Mouse (Mus musculus) testis, postnatal 14 days (tissue): ENCODE results near the gene Mbnl2.
A peak's percentile ranks its signal among the peaks of the same experiment; 100 is the strongest.

ENCODE experiments used
- DNase-seq: peaks from one replicate; pipeline ENCODE4 v3.0.0; 2021; ENCODE audit warnings: low spot score

The Mbnl2 gene

DNA sequence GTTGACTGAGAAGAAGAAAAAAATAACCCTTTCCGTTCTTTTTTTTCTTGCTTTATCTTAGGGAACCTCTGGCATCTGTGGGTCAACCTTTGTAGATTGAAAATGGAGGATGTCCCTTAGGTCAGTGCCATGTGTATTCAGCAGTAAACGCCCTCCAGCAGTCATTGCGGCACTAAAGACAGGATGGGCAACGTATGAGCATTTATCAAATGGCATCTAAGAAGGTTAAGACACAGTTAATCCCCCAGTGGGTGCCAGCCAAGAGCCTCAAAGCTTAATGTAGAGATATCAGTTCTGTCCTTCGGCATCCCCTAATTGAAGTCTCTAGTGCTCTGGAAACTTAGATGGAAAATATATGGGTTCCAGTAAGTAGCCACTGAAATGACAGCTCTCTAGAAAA is 723 bp upstream of the Mbnl2 start:
- no peak for DNase-seq

DNA sequence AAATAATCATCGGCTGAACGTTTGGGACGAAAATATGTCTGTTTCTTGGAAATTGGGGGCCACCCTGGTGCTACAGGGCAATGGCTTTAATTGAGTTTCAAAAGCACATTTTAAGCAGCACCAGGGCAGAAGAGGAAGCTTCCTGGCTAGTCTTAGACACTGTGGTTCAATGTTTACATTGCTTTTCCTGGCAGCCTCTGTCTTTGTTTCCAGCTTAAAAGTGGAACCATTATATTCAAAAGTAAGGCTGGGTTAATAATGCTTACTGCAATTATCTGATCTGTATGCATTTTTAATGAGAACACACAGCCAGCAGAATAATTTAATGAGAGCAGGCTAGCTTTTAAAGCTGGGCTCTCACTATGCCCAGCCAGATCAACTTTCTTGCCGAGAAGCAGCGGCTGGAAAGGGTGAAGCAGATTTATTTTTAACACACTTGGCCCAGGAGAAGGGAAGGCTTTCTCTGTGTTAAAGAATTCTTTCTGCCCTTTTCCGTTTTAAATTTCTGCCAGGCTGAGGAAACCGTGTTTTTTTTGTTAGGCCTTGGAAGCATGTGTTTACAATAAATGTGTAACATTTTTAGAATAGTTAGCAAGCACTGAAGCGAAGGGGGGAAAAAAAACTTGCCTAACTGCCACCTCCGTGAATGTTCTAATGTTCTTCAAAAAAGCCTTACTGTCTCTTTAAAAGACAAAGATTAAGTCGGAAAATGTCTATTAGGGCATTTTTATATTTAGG is 1.0 kb downstream of the Mbnl2 start:
- DNase-seq = no peak

DNA sequence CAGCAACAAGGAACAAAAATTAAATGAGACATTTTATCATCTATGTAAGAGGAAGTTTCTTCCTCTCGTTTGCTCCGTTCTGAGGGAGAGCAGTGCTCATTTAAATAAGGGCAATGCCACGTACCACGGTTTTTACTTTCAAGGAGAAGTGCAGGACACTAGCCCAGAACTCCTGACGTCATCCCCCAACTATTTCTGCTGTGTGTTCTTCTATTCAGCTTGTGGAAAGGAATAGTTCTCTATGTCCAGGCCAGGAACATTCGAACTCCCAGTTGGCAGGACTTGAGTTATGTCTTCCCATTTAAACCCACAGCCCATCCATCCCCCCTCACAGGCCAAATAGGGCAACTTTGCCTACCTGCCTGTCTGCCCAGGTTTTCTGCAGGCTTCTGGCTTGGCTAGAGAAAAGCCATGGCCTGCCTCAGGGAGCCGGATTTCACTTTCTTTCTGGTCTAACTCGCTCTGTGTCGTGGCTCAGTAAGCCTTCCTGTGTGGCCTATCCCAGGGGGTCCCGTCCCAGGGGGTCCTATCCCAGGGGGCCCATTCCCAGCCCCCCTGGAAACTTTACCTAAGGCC is 1.7 kb downstream of the Mbnl2 start:
- peak; percentile 53 for DNase-seq

DNA sequence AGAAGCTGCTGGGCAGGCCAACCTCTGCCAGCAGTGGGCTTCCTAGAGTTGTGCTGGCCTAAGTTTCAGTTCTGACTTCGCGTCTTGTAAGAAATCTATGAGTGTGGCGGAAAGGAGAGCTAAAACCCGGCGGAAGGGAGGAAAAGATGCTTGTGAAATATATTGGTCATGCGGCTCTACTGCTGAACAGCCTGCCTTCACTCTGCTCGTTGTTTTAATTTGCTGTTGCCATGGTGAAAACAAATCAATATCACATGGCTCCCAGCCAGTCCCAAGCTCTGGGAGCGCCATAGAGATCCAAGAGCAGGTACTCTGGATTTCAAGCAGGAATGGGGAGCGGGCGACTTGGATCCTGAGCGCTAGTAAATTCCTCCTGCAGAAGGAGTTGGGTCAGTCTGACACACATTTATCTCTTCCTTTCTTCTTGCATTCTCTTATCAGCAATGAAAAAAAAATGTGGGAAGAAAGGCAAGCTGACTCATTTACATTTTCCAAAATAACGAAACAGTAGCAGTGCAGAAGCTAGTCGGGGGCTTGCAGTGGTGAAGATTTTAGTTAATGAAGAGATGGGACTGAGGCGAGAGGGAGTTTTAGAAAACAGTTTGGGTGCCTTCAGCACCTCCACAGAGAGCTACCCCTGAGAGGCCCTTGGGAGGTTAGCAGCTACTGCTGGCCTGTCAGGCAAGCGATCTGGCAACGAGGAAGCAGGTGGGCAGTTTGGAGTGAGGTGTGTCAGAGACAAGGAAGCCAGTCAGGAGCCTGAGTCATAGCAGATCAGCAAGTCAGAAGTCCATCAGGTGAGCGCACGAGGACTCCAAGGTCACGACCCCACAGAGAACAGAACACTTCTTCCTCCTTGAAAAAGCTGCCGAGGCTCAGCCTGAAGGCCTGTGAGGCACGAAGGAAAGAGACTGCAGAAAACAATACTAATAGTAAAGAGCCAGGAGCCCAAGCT is 3.1 kb downstream of the Mbnl2 start:
- no peak for DNase-seq

DNA sequence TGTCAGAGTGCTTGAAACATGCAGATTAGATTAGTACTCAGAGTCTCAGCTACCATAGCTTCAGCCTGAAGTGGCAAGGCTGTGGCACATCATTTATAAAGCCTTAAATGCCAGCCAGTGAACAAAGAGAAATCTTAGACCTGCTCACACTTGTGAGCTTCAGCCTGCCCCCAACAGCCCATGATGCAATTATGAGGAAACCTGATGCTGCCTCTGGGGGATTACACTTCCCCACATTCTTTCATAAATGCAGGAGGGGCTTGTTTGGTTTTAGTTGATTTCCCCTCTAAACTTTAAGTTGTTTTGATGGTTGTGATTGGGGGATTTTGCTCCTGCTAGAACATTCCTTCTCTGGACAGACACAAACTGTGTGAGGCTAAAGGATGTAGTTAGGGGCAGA is 4.7 kb downstream of the Mbnl2 start:
- DNase-seq = no peak

DNA sequence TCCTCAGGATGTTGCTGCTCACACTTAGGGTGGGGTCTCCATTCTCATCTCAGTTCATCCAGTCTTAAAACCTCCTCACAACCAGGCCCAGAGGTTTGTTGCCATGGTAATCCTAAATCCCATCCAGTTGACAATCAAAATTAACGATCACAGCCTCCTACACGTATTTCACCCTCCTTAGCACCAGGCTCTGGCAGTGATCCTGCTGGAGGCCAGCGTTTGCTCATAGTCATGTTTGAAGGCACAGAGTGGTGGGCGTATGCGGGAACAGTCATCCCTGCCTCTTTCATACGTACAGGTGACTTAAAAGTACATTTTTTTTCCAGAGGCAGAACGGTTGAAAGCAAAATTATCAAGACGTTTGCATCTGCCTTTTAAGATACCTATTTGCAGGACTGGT is 8.3 kb downstream of the Mbnl2 start:
- DNase-seq = no peak

DNA sequence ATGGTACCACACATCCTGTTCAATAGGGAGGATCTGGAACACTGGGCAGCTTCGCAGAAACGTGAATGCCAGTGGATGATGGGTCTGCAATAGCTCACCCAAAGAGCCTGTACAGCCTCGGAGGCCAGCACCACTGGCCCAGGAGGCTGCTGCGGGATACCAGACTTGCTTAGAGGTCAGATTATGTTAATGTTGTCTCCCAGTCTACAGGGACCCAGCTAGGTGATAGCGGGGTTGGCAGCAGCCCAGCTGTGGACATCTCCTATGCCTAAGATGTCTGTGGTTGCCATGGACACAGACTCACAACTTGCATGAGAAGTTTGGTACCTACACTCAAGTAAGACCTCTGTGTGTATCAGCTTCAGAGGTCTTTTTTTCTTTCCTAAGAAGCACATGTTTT is 9.0 kb downstream of the Mbnl2 start:
- DNase-seq = no peak

DNA sequence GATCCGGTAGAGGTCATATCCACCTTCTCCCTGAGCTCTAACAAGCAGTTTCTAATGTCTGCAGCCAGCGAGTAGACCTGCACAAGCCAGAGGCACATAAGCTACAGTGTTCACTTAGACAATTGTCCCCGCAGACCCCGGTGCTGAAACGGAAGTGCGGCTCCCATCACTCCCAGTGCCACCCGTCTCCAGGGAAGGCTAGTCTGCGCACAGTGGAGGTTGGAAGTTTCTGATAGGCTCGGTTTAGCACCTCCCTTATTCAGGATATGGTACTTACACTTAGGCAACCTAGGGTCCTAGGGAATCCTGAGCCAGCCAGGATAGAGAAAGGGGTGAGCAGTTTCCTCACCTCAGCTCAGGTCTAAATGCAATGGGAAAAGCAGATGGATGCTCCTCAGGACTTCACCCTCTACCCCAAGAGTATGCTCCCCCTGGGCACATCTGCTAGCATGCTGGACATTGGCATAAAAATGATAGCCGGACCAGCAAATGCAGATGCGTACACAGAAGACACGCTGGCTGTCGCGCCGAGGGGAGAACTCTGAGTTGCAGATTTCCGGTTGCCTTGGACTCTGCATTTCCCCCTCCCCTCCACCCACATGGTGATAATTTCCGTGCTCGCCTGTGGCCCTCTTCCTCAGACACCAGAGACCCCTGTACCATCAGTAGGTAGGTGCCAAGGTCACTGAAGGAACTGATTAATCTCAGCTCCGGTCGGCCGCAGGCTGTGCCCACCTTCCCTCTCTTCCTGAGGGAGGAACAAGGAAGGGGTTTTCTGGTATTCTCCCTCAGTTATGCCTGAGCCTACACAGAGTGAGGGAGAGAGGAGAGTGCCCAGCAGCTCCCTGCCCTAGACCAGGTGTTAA is 11.9 kb downstream of the Mbnl2 start:
- no peak for DNase-seq

DNA sequence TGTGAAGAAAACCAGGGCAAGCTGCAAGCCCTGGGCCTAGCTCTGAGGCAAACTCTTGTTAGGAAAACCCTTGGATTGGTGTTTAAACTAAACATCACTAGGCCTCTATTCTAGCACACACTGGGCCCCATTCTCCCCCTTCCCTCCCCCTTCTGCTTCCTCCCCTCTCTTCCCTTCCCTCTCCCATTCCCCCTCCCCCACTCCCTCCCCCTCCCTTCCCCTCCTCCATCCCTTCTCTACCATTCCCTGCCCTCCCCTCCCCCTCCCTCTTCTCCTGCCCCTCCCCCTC is 12.5 kb downstream of the Mbnl2 start:
- no peak for DNase-seq

DNA sequence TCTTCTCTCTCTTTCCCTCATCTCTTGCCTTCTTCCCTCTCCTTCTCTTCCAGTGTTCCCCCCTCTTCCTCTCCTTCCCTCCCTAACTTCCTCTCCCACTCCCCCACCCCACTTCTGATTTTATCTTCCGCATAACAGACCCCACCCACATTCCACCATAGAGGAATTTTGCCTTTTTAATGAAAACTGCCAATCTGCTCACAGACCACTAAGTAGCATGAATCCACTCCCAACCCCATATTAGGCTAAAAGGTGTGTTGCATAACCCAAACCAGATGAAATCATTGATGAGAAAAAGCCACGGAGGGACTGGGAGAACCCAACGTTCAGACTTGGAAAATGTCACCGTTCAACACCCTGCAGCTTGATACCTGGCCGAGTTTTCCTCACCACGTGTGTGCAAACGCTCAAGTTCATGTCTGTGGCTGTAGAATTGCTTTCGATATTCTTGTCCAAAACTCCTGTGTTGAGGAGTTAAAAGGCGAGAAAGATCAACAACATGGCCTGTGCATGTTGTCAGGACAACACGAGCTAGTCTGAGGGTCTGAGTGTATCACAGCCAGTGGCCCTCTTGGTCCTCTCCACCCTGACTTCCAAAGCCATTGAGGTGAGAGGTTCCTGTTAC is 13.0 kb downstream of the Mbnl2 start:
- DNase-seq = no peak

DNA sequence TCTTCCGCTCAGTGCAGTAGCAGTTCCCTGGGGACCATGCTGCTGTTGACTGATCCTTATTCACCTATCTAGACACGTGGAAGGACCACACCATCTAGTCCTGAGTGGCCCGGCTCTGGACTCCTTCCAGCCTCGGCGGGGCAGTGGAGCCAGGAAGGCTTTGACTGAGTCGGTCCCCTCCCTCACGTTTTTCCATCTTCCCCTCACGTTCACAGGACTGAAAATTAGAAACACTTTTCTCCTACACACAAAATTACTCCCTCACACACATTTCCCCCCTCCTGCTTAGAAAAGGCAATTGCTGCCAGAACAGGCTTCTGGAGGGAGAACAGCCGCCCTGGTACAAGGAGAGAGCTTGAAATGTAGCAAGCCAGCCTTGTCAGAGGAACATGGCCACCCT is 13.6 kb downstream of the Mbnl2 start:
- DNase-seq = peak; percentile 43

DNA sequence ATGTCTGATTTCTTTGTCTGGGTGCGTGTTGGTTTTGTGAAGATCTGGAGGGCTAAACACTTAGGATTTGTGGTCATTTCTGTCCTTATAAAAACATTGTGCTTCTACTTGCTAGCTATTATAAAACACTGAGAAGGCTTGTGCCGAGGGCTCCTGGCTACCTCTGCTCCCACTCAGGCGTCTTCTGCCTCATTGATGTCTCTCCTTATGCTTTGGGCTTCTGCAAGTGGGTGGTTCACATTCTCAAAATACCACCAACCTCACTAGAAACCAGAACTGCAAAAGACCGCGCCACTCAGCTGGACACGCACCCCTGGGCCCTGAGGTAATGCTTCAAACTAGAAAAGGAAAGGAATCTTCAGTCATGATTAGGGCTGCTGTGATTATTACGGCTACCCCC is 14.1 kb downstream of the Mbnl2 start:
- DNase-seq = no peak

DNA sequence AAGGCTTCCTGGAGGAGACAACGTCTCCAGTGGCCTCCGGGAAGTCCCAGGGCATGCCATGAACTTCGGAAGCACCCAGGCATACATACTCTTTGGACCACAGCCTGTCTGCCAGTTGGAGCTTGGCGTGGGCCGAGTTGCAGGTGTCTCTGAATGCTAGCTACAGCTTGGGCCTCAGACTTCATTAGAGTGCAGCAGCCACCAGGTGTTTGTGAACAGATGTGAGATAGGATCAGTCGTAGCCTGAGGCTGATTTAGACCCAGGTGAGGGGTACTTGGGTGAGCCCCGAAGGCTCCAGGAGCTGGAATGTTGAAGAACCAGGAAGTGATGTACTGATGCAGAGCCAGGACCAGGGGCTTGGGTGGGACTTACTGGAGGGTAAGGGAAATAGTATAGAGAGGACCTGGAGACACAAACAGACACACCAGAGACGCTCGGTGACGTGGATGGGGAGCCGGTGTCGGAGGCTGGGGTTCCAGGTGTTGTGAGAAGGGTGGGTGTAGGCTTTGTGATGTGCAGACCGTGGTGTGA is 15.8 kb downstream of the Mbnl2 start:
- no peak for DNase-seq

DNA sequence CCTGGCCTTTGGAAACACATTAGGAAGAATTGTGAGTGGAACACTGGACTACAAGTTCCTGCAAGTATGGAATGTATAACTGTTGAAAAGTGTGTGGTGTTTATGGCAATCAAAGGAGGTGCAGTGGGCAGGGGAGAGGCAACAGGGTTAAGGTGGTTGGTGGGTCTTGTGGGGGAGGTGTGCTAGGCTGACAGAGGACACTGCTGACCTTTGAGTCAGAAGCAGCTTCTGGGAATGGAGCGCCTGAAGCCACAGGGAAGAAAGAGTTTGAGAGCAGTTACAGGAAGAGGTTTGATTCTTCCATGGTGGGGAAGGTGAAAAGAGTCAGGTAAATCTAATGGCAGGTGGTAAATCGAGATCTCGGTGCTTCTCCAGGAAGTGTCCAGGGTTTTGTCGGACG is 16.7 kb downstream of the Mbnl2 start:
- no peak for DNase-seq

DNA sequence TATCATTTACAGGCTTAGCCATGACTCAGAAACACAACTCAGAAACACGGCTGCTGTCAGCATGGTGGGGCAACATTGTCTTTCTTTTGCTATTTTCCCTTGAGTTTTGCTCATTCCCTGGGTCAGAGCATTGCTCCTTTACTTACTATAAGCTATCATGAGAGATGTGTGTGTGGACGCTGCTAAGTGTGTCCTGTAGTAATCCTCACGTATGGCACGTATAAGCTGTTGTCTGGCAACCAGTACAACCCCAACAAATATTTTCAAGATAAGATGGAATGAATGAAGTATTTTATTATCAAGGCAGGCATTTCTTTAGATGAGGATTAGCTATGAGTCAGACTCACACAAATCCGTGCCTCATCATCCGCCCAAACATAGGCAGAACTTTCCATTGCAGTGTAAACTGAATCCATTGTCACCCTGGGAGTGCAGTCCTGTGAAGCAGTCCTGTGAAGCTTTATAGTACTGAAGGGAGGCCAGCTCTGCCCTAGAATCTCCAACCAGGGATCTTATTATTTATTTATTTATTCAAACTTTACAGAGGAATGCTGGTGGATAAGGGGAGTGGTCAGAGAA is 17.2 kb downstream of the Mbnl2 start:
- DNase-seq = no peak

DNA sequence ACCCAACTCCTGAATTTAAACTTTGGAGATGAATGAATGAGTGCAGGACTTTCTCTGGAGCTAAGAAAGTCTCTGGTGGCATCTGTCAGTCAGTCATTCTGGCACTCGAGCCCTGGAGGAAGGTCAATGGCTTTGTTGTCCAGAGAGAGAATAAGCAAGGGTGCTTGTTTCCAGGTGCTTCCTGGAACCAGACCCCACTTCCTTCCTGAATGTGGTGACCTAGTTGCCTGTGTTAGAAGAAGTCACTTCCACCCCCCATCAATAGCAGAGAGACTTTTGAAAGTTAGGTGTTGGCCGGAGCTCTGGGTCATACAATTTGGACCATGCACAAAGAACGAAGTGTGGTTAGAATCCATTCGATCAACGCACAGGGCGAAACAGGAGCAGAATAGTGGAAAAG is 19.0 kb downstream of the Mbnl2 start:
- no peak for DNase-seq

DNA sequence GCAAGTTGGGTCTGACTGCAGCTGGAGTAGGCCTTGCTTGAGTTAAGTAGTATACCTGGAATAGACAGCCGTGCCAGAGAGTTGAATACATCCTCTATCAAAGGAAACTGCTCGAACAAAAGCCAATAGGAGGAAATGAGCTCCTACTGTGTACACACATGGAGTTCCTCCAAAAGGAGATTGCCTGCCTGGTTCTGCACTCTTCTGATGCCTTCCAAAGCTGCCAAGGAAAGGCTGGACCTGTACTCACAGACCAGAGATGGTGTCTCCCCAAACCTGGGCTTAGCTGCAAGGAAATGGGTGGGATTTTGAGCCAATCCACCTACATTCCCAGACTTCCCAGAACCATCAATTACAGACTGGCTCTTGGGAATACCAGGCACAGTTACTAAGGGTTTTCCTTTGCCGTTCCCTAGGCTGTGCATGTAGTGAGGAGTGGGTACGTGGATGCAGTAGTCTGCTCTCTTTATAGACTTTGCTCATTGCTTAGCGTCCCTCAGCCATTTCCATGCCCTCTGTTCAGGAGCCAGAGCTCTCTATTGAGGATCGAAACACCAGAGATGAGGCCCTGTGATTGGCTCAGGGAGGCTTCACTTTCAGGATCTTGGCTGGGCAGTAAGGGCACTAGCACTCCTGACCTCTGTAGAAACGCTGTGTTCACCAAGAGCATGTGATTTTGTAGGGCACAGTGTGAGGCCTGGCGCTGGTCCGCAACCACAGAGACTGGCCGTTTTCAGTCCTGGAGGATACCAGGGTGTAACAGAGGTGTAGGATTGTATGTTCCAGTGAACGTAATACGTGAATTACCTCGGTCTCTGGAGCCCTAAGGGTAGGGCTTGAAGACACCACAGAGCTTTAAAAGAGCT is 20.1 kb downstream of the Mbnl2 start:
- no peak for DNase-seq

DNA sequence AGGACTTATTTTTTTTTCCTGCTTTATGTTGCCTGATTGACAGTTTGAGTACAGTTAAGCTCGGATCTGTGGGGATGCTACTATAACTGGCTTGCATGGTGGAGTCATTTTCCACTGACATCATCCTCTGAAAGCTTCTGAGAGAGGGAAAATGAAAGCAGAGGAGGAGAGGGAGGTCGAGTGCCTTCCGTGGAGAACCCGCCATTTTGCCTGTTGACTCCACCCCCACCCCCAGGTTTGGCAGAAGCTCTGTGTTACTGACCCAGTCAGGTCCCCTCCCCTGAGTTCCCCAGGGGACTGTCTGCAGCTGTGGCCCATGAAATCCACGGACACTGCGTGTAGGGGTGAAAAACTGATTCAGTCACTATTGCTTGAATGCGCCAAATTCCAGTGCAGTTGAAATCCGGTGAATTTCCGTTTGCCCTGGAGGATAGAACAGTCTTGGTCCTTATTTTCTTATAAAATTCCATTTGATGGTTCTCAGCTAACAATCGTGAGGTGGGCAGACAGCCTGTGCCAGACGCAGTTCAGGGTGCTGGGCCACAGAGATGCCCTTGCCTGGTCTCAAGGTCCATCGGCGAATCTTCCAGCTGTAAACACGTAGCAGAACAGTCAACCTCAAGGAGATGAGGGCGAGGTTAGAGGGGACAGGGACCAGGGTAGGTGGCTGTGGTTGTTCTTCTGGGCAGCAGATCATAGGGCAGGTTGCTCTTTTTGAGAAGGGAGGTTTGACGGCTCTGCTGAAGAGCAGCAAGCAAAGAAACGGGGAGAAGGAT is 20.9 kb downstream of the Mbnl2 start:
- no peak for DNase-seq

DNA sequence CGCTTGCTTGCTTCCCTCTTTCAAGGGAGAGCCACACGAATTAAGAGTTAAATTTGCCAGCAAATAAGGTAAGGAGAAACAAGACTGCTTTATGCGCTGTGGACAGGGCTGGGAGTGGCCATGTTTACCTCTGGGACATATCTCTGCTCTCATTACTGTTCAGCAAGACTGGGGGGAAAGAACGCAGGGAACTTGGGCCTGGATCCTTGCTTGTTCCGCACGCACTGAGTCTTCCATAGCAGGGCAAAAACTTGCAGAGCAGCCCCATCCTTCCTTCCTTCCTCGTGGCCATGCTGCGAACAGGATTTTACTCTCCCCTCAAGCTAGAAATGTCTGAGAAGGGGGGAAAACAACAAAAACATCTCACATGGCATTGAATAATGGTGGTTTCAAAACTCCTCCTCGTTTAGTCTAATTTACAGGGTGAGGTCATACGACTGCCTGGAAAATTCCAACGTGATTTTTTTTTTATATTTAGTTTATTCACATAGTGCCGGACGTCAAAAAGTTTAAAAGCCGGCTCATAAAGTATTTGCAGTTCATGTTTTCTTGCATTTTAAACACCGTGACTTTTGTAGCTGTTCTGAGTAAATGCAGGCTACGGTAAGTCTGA is 21.8 kb downstream of the Mbnl2 start:
- DNase-seq = no peak
